Comparison of ENCODE assay signal across 8 mouse cellular contexts in genomic region chr19:25610015-25610410, GRCm38 (mm10). TPM values are rescaled to one million over a fixed set of nuclear protein-coding genes. Genes with fewer than 3 reads are reported as not detected.
A peak's percentile ranks its signal among the peaks of the same experiment; 100 is the strongest.
DNase-seq lines count a peak whose midpoint lies in the region; ATAC-seq and TF ChIP-seq lines count a peak whose summit lies in the region.

Gene Dmrt3, plus strand, starts transcription at chr19:25610301.

- peak within 1 kb of the TSS; percentile 31 for H3K4me3 ChIP-seq in lung, postnatal 0 days (ENCODE audit: low read depth, low read length)
- peak within 1 kb of the TSS; percentile 58 for H3K4me3 ChIP-seq in forebrain, embryonic 14.5 days (ENCODE audit: low read depth, low read length)
- H3K4me3 ChIP-seq in liver, embryonic 13.5 days (replicated peaks): peak within 1 kb of the TSS; percentile 26
- H3K4me3 ChIP-seq in stomach, postnatal 0 days (ENCODE audit: low read depth, low read length): peak within 1 kb of the TSS; percentile 39

- no peak within 1 kb of the TSS for H3K9ac ChIP-seq in lung, postnatal 0 days (replicated peaks; ENCODE audit: low read depth)
- H3K9ac ChIP-seq in forebrain, embryonic 14.5 days (ENCODE audit: low read length): peak within 1 kb of the TSS; percentile 79
- H3K9ac ChIP-seq in liver, embryonic 13.5 days: no peak within 1 kb of the TSS
- no peak within 1 kb of the TSS for H3K9ac ChIP-seq in stomach, postnatal 0 days (ENCODE audit: low read length)

- H3K9me3 ChIP-seq in lung, postnatal 0 days (ENCODE audit: low read length): no peaks in the 10 kb centered on the region
- no peaks in the 10 kb centered on the region for H3K9me3 ChIP-seq in forebrain, embryonic 14.5 days (replicated peaks; ENCODE audit: control insufficient read depth, low read length)
- no peaks in the 10 kb centered on the region for H3K9me3 ChIP-seq in liver, embryonic 13.5 days (replicated peaks)
- H3K9me3 ChIP-seq in stomach, postnatal 0 days (ENCODE audit: control insufficient read depth, low read length): no peaks in the 10 kb centered on the region

- H3K27ac ChIP-seq in lung, postnatal 0 days (ENCODE audit: low read length): no peak within 1 kb of the TSS
- H3K27ac ChIP-seq in forebrain, embryonic 14.5 days (ENCODE audit: low read depth, low read length): peak within 1 kb of the TSS; percentile 89
- no peak within 1 kb of the TSS for H3K27ac ChIP-seq in liver, embryonic 13.5 days
- H3K27ac ChIP-seq in stomach, postnatal 0 days (replicated peaks): no peak within 1 kb of the TSS

- peak within 1 kb of the TSS; percentile 61 for H3K4me2 ChIP-seq in lung, postnatal 0 days (replicated peaks; ENCODE audit: low read depth, low read length)
- H3K4me2 ChIP-seq in forebrain, embryonic 14.5 days (ENCODE audit: low read length): peak within 1 kb of the TSS; percentile 65
- H3K4me2 ChIP-seq in liver, embryonic 13.5 days: peak within 1 kb of the TSS; percentile 51
- H3K4me2 ChIP-seq in stomach, postnatal 0 days (replicated peaks; ENCODE audit: low read depth): peak within 1 kb of the TSS; percentile 58

- DNase-seq in lung, postnatal 0 days (ENCODE audit: low spot score): no peak
- DNase-seq in lung, postnatal 14 days: no peak
- DNase-seq in forebrain, embryonic 14.5 days (ENCODE audit: low spot score): peak; percentile 64
- no peak for DNase-seq in liver, embryonic 13.5 days
- DNase-seq in stomach, postnatal 0 days (ENCODE audit: low spot score): no peak
- DNase-seq in cerebellum, postnatal 4 days (ENCODE audit: low spot score in 2 of 2): no peak
- no peak for DNase-seq in layer of hippocampus, adult 9-10 months (ENCODE audit: low spot score)
- no peak for DNase-seq in layer of hippocampus, postnatal 25 days (ENCODE audit: extremely low spot score in 1 of 2, low spot score in 1 of 2)

- 1% methylated on average over 23 of the region's 29 CpGs for WGBS in lung, postnatal 0 days
- 1% methylated on average over 24 of the region's 29 CpGs for WGBS in forebrain, embryonic 14.5 days
- WGBS in liver, embryonic 13.5 days (ENCODE audit: insufficient replicate concordance): under 1% methylated on average over 23 of the region's 29 CpGs
- WGBS in stomach, postnatal 0 days: 1% methylated on average over 26 of the region's 29 CpGs

- no peak for TF ChIP-seq CTCF in lung, postnatal 0 days (IDR thresholded peaks at IDR 0.05)
- no peak for TF ChIP-seq CTCF in stomach, postnatal 0 days (IDR thresholded peaks at IDR 0.05; ENCODE audit: low read depth)

- 0 out of 2 replicates have a peak, but pooled peaks have one; percentile 6 for ATAC-seq in lung, postnatal 0 days
- ATAC-seq in forebrain, embryonic 14.5 days: peak; percentile 45
- ATAC-seq in liver, embryonic 13.5 days (ENCODE audit: low read depth): no peak
- no peak; the same call in 1 of the 2 replicates for ATAC-seq in stomach, postnatal 0 days (ENCODE audit: low FRiP score, low TSS enrichment)

- no peaks in the 10 kb centered on the region for H3K36me3 ChIP-seq in lung, postnatal 0 days (ENCODE audit: insufficient read depth, low read length)
- H3K36me3 ChIP-seq in forebrain, embryonic 14.5 days (ENCODE audit: control insufficient read depth, insufficient read depth, low read length): no peaks in the 10 kb centered on the region
- H3K36me3 ChIP-seq in liver, embryonic 13.5 days: no peaks in the 10 kb centered on the region
- H3K36me3 ChIP-seq in stomach, postnatal 0 days (ENCODE audit: control insufficient read depth, insufficient read depth, low read length): no peaks in the 10 kb centered on the region

- peaks cover 17% of the 10 kb centered on the region for H3K4me1 ChIP-seq in lung, postnatal 0 days (ENCODE audit: insufficient read depth, low read depth, low read length)
- H3K4me1 ChIP-seq in forebrain, embryonic 14.5 days (ENCODE audit: control insufficient read depth, insufficient read depth, low read length): peaks cover 15% of the 10 kb centered on the region
- H3K4me1 ChIP-seq in liver, embryonic 13.5 days (replicated peaks): peaks cover 18% of the 10 kb centered on the region
- no peaks in the 10 kb centered on the region; the same call in 1 of the 2 replicates for H3K4me1 ChIP-seq in stomach, postnatal 0 days (replicated peaks; ENCODE audit: control insufficient read depth, insufficient read depth)

- H3K27me3 ChIP-seq in lung, postnatal 0 days (replicated peaks; ENCODE audit: insufficient read depth, low read length): peaks cover 89% of the 10 kb centered on the region
- peaks cover 56% of the 10 kb centered on the region for H3K27me3 ChIP-seq in forebrain, embryonic 14.5 days (replicated peaks; ENCODE audit: control insufficient read depth, insufficient read depth, low read length)
- peaks cover 99% of the 10 kb centered on the region for H3K27me3 ChIP-seq in liver, embryonic 13.5 days
- H3K27me3 ChIP-seq in stomach, postnatal 0 days (ENCODE audit: control insufficient read depth, insufficient read depth, low read length): peaks cover 28% of the 10 kb centered on the region; the same call in 1 of the 2 replicates

- TF ChIP-seq EP300 in lung, postnatal 0 days (IDR thresholded peaks at IDR 0.05): no peak
- TF ChIP-seq EP300 in stomach, postnatal 0 days (optimal IDR thresholded peaks at IDR 0.05): no peak

RNA-seq across cellular contexts. Expression of gene Dmrt3, which starts in this region (rescaled TPM):
- polyA plus RNA-seq in lung, postnatal 0 days (2015; fragmentation: Nextera tagmentation; extraction: Ambion mirVana): 0.07 and 0.24 TPM in 2 replicates
- polyA plus RNA-seq in forebrain, embryonic 14.5 days (2014; fragmentation: Nextera tagmentation; extraction: Ambion mirVana): 3.6 and 5.0 TPM in 2 replicates
- not detected in 2 replicates for polyA plus RNA-seq in liver, embryonic 13.5 days (2015; fragmentation: Nextera tagmentation; extraction: Ambion mirVana)
- 0.07 and 0.16 TPM in 2 replicates for polyA plus RNA-seq in stomach, postnatal 0 days (2015; fragmentation: Nextera tagmentation; extraction: Ambion mirVana)
- total RNA-seq in layer of hippocampus, postnatal 25 days (2021): 1 to 10 TPM in 1 of 2 experiments, under 1 TPM in 1; 0.59 to 1.2 TPM

Comparison
In these comparisons a context has a peak if more than half of its experiments do, and no peak if none do; other contexts are left out.
1. Peak in ATAC-seq, H3K4me3 ChIP-seq and H3K4me2 ChIP-seq in lung, postnatal 0 days; RNA of the gene not detected or under 1 TPM.